Mouse (Mus musculus): ENCODE results near the gene Snx1.

Gene Snx1

GRCm38 (mm10) chr9:66127193-66127546 is 783 bp upstream of the Snx1 start:
- DNase-seq (ENCODE audit: low read depth, low spot score): no peak

GRCm38 (mm10) chr9:66125543-66126455 is 588 bp downstream of the Snx1 start:
- peak; percentile 14 for DNase-seq (ENCODE audit: low read depth, low spot score)

GRCm38 (mm10) chr9:66124681-66125542 is 1.5 kb downstream of the Snx1 start:
- peak; percentile 98 for DNase-seq (ENCODE audit: low read depth, low spot score)

GRCm38 (mm10) chr9:66124111-66124531 is 2.3 kb downstream of the Snx1 start:
- no peak for DNase-seq (ENCODE audit: low read depth, low spot score)

GRCm38 (mm10) chr9:66123648-66124047 is 2.7 kb downstream of the Snx1 start:
- DNase-seq (ENCODE audit: low read depth, low spot score): no peak

- DNase-seq (ENCODE audit: low read depth, low spot score): no peak
Measured at GRCm38 (mm10) chr9:66121421-66121820, 5.0 kb downstream of the Snx1 start.

GRCm38 (mm10) chr9:66120945-66121344 is 5.4 kb downstream of the Snx1 start:
- DNase-seq (ENCODE audit: low read depth, low spot score): no peak

- DNase-seq (ENCODE audit: low read depth, low spot score): no peak
Measured at GRCm38 (mm10) chr9:66120106-66120505, 6.3 kb downstream of the Snx1 start.

- DNase-seq (ENCODE audit: low read depth, low spot score): no peak
Measured at GRCm38 (mm10) chr9:66119498-66119897, 6.9 kb downstream of the Snx1 start.

- no peak for DNase-seq (ENCODE audit: low read depth, low spot score)
Measured at GRCm38 (mm10) chr9:66116890-66117289, 9.5 kb downstream of the Snx1 start.

GRCm38 (mm10) chr9:66114341-66114740 is 12.0 kb downstream of the Snx1 start:
- no peak for DNase-seq (ENCODE audit: low read depth, low spot score)

- DNase-seq (ENCODE audit: low read depth, low spot score): no peak
Measured at GRCm38 (mm10) chr9:66110611-66111379, 15.6 kb downstream of the Snx1 start.

- no peak for DNase-seq (ENCODE audit: low read depth, low spot score)
Measured at GRCm38 (mm10) chr9:66110126-66110525, 16.3 kb downstream of the Snx1 start.

- DNase-seq (ENCODE audit: low read depth, low spot score): no peak
Measured at GRCm38 (mm10) chr9:66109574-66109973, 16.8 kb downstream of the Snx1 start.

- DNase-seq (ENCODE audit: low read depth, low spot score): no peak
Measured at GRCm38 (mm10) chr9:66105168-66105567, 21.2 kb downstream of the Snx1 start.

- no peak for DNase-seq (ENCODE audit: low read depth, low spot score)
Measured at GRCm38 (mm10) chr9:66104601-66105000, 21.8 kb downstream of the Snx1 start.

GRCm38 (mm10) chr9:66102668-66103067 is 23.7 kb downstream of the Snx1 start:
- no peak for DNase-seq (ENCODE audit: low read depth, low spot score)

GRCm38 (mm10) chr9:66101577-66101976 is 24.8 kb downstream of the Snx1 start:
- DNase-seq (ENCODE audit: low read depth, low spot score): no peak

GRCm38 (mm10) chr9:66092664-66093063 is 33.7 kb downstream of the Snx1 start:
- DNase-seq (ENCODE audit: low read depth, low spot score): no peak

GRCm38 (mm10) chr9:66091327-66092231 is 34.8 kb downstream of the Snx1 start:
- no peak for DNase-seq (ENCODE audit: low read depth, low spot score)
